Mouse (Mus musculus): Measurements from ENCODE around the gene Gm42906.

The Gm42906 gene

DNA sequence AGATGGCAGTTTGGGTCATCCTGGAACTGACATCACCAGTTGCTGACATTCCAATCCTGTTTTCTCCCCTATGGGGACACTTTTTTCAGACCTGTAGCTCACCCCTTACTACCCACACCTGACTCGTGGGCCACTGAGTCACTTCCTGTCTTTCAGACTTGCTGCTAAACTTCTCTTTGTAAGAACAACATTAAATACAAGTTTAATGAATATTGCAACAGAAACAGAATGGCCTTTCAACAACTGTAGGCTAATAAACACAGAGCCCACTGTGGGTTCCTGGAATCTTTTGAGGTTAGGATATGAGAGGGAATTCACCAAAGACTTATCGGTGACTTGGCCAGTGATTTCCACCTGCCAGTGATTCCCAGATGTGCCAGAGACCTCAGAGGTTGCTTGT is 318.1 kb downstream of the Gm42906 start:
- DNase-seq (ENCODE audit: low spot score in 2 of 2): no peak

DNA sequence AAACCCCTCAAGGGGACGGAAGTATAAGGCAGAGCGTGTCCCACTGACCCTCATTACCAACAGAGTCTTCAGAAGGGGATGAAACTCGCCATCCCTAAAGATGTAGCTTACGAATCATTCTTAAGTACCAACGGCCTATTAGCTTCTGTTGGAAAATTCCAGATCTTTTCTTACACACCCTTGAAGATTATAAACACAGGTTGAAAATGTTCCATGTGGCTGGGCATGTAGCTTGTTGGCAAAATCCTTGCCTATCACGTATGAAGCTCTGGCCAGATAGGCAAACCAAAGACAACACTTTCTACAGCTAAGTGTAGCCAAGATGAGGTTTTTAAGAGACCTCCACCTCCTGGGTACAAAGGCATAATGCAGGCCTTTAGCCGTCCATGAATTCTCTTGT is 319.0 kb downstream of the Gm42906 start:
- no peak for DNase-seq (ENCODE audit: low spot score in 2 of 2)

DNA sequence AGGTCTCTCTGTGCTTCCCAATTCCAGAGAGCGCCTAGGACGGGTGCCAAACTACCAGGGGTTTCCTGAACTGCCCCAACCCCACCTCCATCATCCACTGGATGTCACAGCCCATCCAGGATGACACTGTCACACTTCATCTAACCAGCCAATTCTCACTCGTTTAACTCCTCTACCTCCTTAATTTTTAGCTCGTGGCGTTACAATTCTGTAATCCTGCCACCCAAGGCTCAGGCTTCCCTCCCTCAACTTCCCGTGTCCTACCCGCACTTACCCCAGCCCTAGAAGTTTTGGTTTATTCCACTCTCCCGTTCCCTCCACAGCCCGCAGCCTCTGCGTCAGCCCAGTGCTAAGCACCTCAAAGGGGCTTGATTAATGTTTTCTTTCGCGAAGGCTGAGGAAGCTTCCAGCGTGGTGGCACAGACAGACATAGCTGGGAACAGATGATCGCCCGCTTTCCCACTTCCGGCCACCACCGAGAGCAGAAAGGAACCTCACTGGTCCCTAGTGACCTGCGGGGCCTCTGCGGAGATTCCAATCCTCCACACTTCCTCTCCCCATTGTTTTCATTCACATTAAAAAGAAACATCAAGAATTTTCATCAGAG is 319.6 kb downstream of the Gm42906 start:
- DNase-seq (ENCODE audit: low spot score in 2 of 2): no peak

DNA sequence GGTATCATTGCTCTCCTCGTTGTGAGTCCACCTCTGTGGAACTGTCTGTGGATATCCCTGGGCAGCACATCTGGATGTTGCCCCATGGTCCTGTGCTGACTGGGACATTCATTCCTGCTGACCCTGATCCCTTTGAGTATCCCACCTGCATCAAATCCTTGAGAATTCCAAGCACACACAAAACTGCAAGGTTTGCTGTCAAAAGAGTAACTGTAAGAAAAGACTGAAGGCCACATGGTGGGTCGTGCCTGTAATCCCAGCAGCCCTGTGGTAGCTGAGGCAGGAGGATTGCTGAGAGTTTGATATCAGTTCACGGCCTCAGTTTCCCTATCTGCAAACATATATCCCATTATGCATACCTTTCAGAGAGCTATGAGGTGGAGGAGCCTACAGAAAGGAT is 321.1 kb downstream of the Gm42906 start:
- no peak for DNase-seq (ENCODE audit: low spot score in 2 of 2)

DNA sequence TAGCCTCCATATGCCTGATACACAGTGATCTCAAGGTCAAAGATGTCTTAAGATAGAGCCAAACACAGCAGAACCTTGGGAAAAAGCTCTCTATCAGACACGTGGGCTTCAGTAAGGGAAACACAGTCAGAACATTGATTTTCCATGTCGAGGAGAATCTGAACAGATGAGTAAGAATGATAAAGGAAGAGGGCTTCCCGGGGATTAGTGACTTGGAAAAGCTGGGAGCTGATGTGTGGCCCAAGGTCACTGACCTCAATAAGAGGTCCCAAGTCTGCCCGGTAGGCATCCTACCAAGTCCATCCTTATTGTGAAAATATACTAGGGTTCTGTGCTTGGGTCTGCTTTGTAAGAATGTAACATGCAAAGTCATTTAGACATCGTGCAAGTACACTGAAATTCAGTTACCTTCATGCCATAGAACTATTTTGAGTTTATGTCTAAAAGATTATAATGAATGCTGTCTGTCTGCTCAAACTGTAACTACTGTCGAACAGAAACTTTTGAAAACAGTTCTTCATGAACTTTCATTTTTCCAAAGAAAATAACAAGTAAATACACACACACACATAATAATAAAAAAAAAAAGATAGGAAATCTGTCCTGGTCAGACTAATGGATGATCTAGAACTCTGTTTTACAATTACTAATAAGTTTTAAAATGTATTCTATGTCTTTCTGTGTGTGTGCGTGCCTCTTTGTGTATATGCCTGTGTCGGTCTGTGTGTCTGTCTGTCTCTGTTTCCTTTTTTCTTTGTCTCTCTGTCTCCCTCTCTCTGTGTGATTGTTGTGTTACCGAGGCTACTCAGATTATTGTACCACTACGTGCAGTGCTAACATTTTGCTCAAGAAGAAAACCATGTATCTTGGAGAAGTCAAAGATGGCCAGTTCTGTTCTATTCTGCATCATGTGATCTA is 322.6 kb downstream of the Gm42906 start:
- no peak for DNase-seq (ENCODE audit: low spot score in 2 of 2)

DNA sequence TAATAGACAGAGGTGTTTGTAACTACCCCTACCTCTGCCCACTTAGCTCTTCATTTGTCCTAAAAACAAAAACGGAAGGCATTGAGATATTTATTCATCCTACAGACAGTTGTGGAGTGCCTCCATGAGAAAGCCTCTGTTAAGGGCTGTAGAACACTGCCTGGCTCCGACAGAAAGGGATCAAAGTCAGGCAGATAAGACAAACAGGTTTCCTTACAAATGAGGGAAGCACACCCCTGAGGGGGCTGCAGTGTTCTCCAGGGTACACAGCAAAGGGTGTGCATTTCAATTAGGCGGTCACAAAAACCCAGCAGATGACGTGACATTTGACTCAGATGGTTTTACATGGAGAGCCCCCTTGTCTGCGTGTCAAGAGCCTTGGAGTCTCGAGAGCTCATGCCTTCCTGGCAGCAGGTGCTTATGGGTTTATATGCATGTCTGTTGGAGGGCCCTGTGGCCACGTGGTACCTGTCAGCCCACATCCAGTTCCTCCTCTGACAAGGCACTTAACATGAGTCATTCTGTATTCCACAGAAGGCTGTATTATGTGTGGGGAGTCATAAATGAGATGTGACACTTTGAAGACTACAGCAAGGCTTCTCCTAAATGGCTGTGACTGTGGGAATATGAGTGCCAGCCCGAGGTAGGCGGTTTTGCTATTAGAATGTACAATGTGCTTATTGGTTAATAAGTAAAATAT is 323.5 kb downstream of the Gm42906 start:
- no peak for DNase-seq (ENCODE audit: low spot score in 2 of 2)

DNA sequence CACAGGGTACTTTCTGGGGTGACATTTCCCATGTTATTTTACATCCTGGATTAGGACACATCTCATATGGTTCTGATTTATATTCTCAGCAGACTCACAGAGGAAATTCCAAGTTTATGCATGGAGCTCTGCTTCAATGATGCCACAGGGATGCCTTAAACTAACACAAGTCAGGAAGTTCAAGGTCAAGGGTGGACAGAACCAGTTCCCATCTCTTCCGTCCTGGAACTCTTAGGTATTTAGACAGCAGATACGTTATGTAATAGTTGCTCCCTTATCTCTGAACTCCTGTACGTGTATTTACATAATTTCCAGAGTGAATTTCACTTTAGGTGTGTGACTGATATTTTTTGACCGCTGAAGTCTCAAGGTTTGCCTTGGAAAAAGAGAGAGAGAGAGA is 324.7 kb downstream of the Gm42906 start:
- DNase-seq (ENCODE audit: low spot score in 2 of 2): no peak

DNA sequence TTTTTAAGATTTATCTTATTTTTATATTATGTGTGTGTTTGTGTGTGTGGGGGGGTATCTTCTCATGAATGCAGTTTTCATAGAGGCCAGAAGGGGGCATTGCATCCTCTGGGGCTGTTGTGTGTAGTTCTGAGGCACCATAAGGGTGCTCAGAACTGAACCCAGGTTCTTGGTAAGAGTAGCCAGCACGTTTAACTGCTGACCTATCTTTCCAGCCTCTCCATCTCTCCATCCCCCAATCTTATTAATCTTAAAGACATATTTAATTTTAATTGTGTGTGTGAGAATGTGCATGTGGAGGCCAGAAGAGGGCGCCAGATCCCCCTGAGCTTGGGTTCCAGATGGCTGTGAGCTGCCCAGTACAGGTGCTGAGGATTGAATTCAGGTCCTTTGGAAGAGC is 325.7 kb downstream of the Gm42906 start:
- no peak for DNase-seq (ENCODE audit: low spot score in 2 of 2)

DNA sequence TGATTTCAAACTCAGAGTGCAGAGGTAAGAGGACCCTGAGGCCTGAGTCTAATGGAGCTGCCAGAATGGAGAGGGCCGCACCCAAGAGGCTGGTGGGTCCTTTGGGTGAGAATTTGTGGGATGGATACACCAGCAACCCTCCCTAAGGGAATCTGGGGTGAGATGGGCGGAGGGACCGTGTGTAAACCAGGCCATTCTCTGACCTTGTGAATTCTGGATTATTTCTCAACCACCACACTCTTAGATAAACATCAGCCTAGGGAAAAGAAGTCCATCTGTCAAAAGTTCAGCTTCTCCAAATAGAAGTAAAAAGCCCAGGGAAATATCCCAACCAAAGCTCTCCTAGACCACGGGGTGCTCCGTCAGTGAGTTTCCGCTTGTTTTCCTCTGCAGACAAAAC is 332.0 kb downstream of the Gm42906 start:
- DNase-seq (ENCODE audit: low spot score in 2 of 2): no peak

DNA sequence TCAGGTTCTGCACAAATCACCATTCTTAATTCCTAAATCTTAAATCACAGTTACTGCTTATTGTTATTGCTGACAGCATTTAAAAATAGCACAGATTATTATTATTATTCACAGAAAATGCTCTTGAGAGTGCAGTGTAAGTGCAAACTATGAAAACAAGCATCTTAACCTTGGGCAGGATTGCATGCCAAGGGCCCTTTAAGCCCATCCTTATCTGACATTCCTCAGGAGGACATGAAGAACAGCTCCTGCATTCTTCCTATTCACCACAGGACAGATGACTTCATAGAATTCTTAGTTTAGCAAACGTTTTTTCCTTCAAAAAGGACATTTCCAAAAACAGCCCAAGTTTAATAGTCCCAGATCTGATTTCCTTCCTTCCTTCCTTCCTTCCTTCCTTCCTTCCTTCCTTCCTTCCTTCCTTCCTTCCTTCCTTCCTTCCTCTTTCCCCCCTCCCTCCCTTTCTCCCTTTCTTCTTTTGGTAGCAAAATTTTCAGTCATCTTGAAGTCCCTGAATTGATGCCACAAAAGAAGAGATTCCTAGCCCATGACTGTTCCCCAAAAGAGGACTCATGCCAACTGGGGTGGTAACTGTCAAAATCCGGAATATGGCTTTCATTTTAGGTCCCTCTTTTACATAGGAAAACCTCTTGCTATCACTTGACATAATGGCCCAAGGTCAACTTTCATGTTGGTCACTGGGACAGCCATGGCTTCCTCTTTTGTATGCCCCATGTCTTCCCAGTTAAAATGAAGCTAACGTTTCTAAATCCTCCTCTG is 334.9 kb downstream of the Gm42906 start:
- DNase-seq (ENCODE audit: low spot score in 2 of 2): no peak

DNA sequence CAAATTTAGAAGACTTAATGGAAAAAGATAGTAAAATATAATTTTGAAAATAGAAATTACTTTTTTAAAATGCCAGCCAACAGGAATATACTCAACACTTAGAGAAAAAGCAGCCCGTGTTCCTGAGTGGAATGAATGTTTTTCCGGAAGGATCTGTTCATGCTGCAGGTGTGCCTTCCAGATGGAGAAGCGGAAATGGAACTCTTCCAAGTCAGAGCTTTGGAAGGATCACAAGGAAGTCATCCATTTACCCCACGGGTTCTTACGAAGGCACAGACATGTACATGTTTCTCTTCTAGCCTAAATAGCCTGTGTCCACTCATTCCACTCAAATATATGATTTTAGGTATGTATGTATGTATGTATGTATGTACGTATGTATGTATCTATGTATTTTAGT is 337.0 kb downstream of the Gm42906 start:
- DNase-seq (ENCODE audit: low spot score in 2 of 2): no peak

DNA sequence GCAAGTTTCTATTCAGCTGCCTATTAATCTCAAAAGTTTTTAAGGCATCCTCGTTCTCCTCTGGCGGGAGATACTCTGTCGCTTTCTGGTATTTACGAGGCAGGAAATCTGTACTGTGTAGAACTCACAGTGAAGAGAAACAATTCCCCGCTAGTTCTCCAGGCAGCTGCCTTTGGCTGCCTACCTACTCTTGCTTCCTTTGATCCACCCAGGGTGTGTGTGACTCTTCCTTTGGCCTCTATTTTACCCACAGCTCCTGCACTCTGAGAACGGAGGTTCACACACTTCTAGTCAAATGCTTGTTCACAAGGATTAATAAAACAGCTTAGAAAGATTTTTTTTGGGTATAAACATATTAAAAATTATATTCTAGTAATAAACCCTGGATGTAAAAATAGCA is 338.8 kb downstream of the Gm42906 start:
- no peak for DNase-seq (ENCODE audit: low spot score in 2 of 2)

DNA sequence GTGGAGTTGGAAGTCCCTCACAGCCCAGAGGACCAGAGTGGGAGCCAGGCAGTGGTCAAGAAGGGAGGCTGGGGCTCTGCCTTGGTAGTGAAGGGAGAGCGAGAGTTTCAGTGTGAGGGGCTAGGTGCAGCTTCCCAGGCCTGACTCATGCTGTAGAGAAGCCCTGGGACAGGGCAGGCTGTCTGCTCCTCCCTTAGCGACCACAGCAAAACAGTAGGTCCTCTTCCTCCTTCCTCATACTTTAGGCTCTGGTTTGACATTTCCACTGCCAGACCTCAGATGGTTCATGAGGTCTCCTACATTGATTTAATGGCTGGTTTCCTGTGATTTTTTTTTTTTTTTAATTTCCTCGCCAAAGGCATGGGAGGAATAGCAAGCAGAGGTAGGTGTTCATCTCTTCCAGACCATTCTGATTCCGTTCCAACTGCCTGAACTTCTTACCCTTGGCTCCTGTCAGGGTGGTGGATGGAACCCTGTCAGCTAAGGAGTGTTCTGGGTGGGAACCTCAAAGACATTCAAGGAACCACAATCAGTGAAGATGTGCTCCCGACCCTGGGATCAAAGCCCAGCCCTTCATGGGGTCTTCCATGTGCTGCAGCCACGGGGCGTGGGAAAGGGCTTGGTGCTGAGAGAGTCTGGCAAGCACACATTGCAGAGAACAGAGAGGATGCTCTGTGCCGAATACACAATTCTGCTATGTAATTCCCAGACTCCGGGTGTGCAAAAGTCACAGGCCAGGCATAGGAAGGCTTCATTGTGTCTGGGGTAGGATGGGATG is 341.3 kb downstream of the Gm42906 start:
- no peak for DNase-seq (ENCODE audit: low spot score in 2 of 2)

DNA sequence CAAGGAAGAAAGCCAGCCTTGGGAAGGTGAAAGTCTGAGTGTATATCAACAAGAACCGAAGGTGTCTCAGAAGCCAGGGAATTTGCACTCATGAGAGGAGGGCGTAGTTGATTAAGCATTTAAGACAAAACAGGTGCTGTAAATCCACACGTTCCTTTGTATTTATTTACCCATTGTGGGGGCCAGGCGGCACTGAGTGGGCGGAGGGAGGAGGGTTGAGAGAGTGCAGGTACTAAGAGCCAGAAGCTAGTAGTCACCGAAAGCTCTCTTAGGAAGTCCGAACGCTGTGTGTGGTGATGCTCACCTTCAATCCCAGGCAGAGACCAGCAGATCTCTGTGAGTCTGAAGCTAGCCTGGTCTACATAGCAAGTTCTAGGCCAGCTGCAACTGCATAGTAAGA is 342.2 kb downstream of the Gm42906 start:
- no peak for DNase-seq (ENCODE audit: low spot score in 2 of 2)

DNA sequence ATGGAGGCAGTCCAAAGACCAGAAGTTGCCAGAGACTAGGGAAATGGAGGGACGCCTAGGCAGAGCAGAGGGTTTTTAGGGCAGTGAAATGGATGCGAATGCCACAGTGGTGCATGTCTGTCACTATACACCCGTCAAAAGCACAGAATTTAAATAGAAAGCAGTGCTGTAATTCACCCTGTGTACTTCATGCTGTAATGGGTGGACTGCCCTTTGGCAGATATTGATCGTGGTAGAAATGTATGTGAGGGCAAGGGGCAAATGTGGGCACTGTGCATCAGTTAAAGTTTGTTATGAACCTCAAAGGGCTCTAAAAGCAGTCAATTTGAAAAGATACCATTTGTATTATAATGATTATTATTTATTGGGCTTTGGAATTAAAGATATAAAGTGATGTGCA is 347.7 kb downstream of the Gm42906 start:
- DNase-seq (ENCODE audit: low spot score in 2 of 2): no peak

DNA sequence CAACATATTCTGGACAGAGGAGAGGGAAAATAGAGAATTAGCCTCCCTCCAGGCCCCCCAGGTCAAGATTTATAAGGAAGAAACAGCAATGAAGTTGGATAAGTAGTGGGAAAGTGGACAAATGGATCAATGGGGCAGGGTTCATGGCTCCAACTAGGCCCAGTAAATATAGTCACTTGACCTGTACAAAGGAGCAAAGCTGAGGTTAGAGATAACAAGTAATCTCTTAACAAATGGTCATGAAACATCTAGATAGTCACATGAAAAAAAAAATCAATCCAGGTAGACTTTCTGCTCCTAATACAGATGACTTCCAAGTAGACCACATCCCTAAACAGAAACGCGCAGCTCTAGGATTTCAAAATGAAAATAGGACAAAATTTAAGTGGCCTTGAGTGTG is 350.0 kb downstream of the Gm42906 start:
- no peak for DNase-seq (ENCODE audit: low spot score in 2 of 2)

DNA sequence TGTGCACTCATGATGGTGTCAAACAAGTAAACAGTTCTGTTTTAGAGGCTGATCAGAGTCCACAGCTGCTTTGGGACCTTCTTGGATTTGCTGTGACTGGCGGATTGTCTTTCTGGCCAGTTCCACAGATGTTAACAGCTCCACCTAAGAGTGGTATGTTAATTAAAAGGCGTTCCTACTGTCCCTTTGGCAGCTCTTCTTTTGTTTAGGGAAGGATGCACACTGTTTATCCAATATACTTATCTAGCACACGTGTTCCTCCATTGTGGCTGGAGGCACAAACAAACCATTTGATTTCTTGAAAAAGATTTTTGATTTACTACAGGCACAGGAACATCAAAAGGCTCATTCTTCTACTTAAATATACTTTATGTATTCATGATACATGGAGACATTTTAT is 351.0 kb downstream of the Gm42906 start:
- no peak for DNase-seq (ENCODE audit: low spot score in 2 of 2)

DNA sequence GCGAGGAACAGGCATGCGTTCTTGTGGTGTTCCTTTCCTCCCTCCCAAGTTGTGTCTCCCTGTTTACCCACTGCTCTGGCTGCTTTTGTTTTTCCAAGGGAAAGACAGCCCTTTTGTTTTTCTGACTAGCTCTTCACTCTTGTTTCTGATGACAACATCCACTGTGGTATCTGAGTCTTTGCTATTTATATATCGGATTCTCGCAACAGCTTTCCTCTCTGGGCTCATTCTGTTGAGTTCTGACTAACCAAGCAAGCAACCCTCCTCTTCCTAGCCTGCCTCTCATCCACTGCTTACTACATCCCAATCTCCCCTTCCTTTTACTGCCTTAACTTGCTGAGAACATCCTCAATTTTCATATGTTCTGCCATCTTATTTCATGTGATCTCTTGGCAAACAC is 353.7 kb downstream of the Gm42906 start:
- DNase-seq (ENCODE audit: low spot score in 2 of 2): no peak

DNA sequence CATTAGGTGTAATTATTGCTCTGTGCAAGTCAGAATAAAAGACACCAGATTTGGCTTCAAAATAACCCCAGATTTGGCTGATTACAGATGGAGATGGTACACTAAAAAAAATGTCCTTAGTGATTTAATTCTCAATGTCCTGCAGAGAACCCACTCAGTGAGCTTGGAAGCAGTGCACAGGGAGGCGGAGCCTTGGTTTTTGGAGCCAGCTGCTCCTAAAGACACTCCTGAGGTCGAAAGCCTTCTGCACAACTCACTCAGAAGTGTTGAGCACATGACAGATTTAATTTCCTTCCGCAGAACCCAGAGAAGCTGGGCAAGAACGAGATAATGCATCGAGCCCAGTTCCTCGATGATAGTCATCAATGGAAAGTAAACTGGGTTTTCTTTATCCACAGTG is 356.5 kb downstream of the Gm42906 start:
- no peak for DNase-seq (ENCODE audit: low spot score in 2 of 2)

DNA sequence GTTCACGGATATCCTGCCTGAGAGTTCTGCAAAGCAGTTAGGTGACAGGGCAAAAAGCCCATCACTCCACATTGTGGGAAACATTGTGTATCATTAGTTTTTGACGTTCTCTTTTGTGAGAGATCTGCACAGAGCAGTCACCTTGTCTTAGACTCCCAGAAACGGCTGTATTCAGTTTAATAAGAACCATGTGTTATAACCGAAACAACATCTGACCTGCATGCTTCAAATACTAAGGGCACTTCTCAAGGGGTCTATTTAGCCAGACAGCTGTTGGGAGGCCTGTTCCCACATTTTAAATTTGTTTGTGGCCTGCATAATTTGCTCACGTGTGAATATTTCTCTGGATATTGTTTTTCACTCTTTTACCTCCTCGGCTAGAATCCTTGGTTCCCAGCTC is 357.1 kb downstream of the Gm42906 start:
- DNase-seq (ENCODE audit: low spot score in 2 of 2): no peak

DNA sequence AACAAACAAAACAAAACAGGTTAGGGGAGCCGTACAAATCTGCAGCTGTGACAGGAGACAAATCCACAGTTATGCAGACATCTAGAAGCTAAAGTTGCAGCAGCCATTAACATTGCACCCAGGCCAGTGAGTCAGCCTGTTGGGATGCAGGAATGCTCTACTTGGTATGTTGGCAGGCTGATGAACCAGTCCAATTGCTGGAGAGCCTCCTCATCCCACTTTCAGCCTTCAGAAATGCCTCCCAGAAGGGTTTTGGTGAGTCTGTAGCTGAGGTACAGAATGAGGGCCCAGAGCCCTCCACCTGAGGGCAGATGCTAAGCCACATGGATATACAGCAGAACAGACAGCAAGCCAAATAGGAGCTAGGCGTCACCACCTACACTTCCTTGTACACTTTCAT is 358.4 kb downstream of the Gm42906 start:
- DNase-seq (ENCODE audit: low spot score in 2 of 2): no peak

Measured in spleen, postnatal 10 days (tissue).